Mouse (Mus musculus) ES-E14 (cell line): ENCODE results near the gene Ccdc146.

Experiments used
- CHD2 ChIP-seq: IDR thresholded peaks from 2 replicates; pipeline ENCODE4 v1.6.1; 2014; ENCODE audit warnings: mild to moderate bottlenecking, low read depth, low read length, inconsistent platforms
- HCFC1 ChIP-seq: IDR thresholded peaks from 2 replicates; pipeline ENCODE4 v1.6.1; 2012; ENCODE audit warnings: low read length, inconsistent platforms, borderline replicate concordance; ENCODE audit not compliant: insufficient read depth
- MAFK ChIP-seq: IDR thresholded peaks from 2 replicates; pipeline ENCODE4 v1.6.1; 2014; ENCODE audit warnings: mild to moderate bottlenecking, low read depth, low read length, inconsistent platforms; ENCODE audit not compliant: insufficient read depth
- ZC3H11A ChIP-seq: IDR thresholded peaks from 2 replicates; pipeline ENCODE4 v1.6.1; 2012; ENCODE audit warnings: low read depth, mild to moderate bottlenecking, inconsistent platforms, low read length, borderline replicate concordance
- ZNF384 ChIP-seq: IDR thresholded peaks from 2 replicates; pipeline ENCODE4 v1.6.1; 2012; ENCODE audit warnings: low read depth, low read length, inconsistent platforms

DNA sequence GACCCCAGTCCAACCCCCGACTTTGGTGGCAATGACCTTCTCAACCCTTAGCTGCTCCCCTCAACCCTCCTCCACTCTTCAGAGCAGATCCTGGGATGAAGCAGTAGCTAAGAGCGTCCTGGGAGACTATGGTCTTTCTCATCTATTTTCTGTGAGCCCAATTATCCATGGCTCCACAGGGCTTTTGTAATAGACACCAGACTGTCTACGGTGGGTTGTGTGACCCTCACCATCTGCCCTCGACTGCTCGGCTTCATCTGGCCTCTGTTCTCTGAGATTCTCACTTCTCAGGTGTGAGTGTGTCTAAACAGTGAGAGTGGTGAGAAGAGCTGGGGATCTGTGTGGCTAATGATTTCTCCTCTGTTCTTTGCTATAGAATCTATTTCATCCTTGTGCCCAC lies 117.3 kb downstream of the Ccdc146 start:
- TF ChIP-seq ZC3H11A (no peak), CHD2 (no peak), ZNF384 (no peak), MAFK (no peak), HCFC1 (no peak)
